Comparison of ENCODE assay signal across 8 mouse cellular contexts in the genomic region with DNA sequence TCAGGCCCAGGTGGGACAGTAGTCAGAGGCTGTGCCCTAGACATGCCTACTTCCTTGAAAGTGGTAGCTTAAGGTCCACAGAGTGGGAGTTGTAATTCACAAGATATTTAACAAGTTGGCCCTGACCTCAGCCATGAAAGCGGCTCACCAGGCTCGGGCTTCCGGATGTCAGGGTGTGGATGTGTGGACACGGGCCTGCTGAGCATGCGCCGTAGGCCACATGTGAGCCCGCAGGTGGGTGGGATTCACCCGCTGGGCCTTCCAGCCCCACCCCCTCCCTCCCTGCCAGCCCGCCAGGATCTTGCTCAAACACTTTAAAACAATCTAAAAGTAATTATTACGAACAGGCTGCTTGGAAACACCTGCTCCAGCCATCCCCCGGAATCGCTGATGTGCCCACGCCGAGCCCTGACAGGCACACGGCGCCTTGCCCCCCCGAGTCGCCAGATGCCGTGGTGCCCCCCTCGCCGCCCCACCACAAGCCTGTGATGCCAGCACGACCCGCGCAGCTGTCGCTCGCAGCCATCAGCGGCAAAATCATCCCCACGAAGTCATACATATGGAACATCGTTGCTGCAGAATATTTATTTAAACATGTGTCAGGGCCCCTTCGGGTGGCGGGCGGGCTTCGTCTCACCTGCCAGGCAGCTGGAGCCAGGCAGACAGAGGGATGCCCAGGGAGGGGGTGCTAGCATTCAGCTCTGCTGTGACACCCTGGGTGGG.
DNase-seq lines count a peak whose midpoint lies in the region; ATAC-seq and TF ChIP-seq lines count a peak whose summit lies in the region.
"Had no signal": no experiment of that assay in that cellular context is flagged by ENCODE, and none has a peak within 500 bp of the region (broad histone marks: within the 10 kb centered on the region; RNA-seq: fewer than 3 reads in every experiment).

No protein-coding gene starts in this region.

- H3K9me3 ChIP-seq in ES-Bruce4 (replicated peaks; ENCODE audit: control insufficient read depth, insufficient read depth, low read length, poor library complexity, severe bottlenecking) = no peaks in the 10 kb centered on the region
- no peaks in the 10 kb centered on the region for H3K9me3 ChIP-seq in hindbrain, embryonic 14.5 days (ENCODE audit: control insufficient read depth, low read length)
- H3K9me3 ChIP-seq in neural tube, embryonic 14.5 days (ENCODE audit: control insufficient read depth, low read length) = no peaks in the 10 kb centered on the region

- peak; percentile 48 for DNase-seq in brain, adult 2 months (ENCODE audit: low read depth, low spot score)
- peak; percentile 55 for DNase-seq in hindbrain, embryonic 14.5 days (ENCODE audit: low spot score)
- DNase-seq in MN1 (ENCODE audit: low spot score) = no peak
- no peak for DNase-seq in embryo, embryonic 10.5 days (ENCODE audit: low spot score)
- DNase-seq in spleen, postnatal 36 days (ENCODE audit: low spot score in 2 of 2) = no peak

- no peak for TF ChIP-seq CTCF in ES-Bruce4 (IDR thresholded peaks at IDR 0.05; ENCODE audit: low read depth, low read length)

- H3K36me3 ChIP-seq in ES-Bruce4 (ENCODE audit: control insufficient read depth, insufficient read depth, low read length, poor library complexity, severe bottlenecking) = no peaks in the 10 kb centered on the region
- no peaks in the 10 kb centered on the region for H3K36me3 ChIP-seq in hindbrain, embryonic 14.5 days (replicated peaks; ENCODE audit: control insufficient read depth, insufficient read depth)
- H3K36me3 ChIP-seq in neural tube, embryonic 14.5 days (ENCODE audit: control insufficient read depth, insufficient read depth, low read length) = no peaks in the 10 kb centered on the region

- no peak for TF ChIP-seq EP300 in ES-Bruce4 (IDR thresholded peaks at IDR 0.05; ENCODE audit: insufficient read depth, low read depth, low read length)

- WGBS in hindbrain, embryonic 14.5 days = 26% methylated on average over 33 of the region's 33 CpGs
- WGBS in neural tube, embryonic 14.5 days = 22% methylated on average over 33 of the region's 33 CpGs

- peak overlapping the region; percentile 34; the same call in 1 of the 2 replicates for H3K9ac ChIP-seq in ES-Bruce4 (ENCODE audit: low read depth, poor library complexity, severe bottlenecking)
- H3K9ac ChIP-seq in hindbrain, embryonic 14.5 days = peak overlapping the region; percentile 45
- H3K9ac ChIP-seq in neural tube, embryonic 14.5 days (replicated peaks; ENCODE audit: low read depth, low read length) = no peak overlapping the region

- no peaks in the 10 kb centered on the region for H3K27me3 ChIP-seq in ES-Bruce4 (ENCODE audit: control insufficient read depth, insufficient read depth, low read length, poor library complexity, severe bottlenecking)
- no peaks in the 10 kb centered on the region for H3K27me3 ChIP-seq in hindbrain, embryonic 14.5 days (ENCODE audit: control insufficient read depth, insufficient read depth, low read length)
- H3K27me3 ChIP-seq in neural tube, embryonic 14.5 days (ENCODE audit: control insufficient read depth, insufficient read depth, low read length) = no peaks in the 10 kb centered on the region

- no peak overlapping the region for H3K27ac ChIP-seq in ES-Bruce4 (ENCODE audit: insufficient read depth, low read length)
- peak overlapping the region; percentile 41 for H3K27ac ChIP-seq in hindbrain, embryonic 14.5 days
- peak overlapping the region; percentile 44 for H3K27ac ChIP-seq in neural tube, embryonic 14.5 days (ENCODE audit: low read depth, low read length)
- H3K27ac ChIP-seq: left cerebral cortex, adult 2 months had no signal

- H3K4me3 ChIP-seq in ES-Bruce4 (ENCODE audit: low read depth, low read length) = no peak overlapping the region
- H3K4me3 ChIP-seq in hindbrain, embryonic 14.5 days (replicated peaks; ENCODE audit: low read length) = no peak overlapping the region
- no peak overlapping the region for H3K4me3 ChIP-seq in neural tube, embryonic 14.5 days (ENCODE audit: low read depth, low read length)
- H3K4me3 ChIP-seq: left cerebral cortex, adult 2 months had no signal

- no peak for TF ChIP-seq POLR2A in ES-Bruce4 (IDR thresholded peaks at IDR 0.05; ENCODE audit: insufficient read depth, low read length)

- H3K4me1 ChIP-seq in ES-Bruce4 (ENCODE audit: control insufficient read depth, insufficient read depth, low read length) = no peaks in the 10 kb centered on the region
- H3K4me1 ChIP-seq in hindbrain, embryonic 14.5 days (replicated peaks; ENCODE audit: control insufficient read depth, insufficient read depth, low read length) = peaks cover 35% of the 10 kb centered on the region
- H3K4me1 ChIP-seq in neural tube, embryonic 14.5 days (ENCODE audit: control insufficient read depth, insufficient read depth, low read length) = peaks cover 25% of the 10 kb centered on the region

- peak overlapping the region; percentile 38 for H3K4me2 ChIP-seq in hindbrain, embryonic 14.5 days (replicated peaks)
- H3K4me2 ChIP-seq in neural tube, embryonic 14.5 days (ENCODE audit: low read depth, low read length) = peak overlapping the region; percentile 32

- ATAC-seq in hindbrain, embryonic 14.5 days (ENCODE audit: low FRiP score) = peak; percentile 41; the same call in 1 of the 2 replicates
- peak; percentile 38; the same call in 1 of the 2 replicates for ATAC-seq in neural tube, embryonic 14.5 days (ENCODE audit: low read depth)

Comparison
In these comparisons a context has a peak if more than half of its experiments do, and no peak if none do; other contexts are left out.
1. DNase-seq: peak in brain, adult 2 months (single experiment) and hindbrain, embryonic 14.5 days (single experiment); none in MN1 (single experiment), embryo, embryonic 10.5 days (single experiment) and spleen, postnatal 36 days (0 of 2).